Mouse (Mus musculus) forebrain, embryonic 12.5 days (tissue): ENCODE data around the gene Txndc8. TPM values are rescaled to one million over a fixed set of nuclear protein-coding genes. Genes with fewer than 3 reads are reported as not detected.

ENCODE experiments used
- ATAC-seq: fragments of 200-750 bp; cut with Nextera tagmentation; 2 replicates; pipeline ENCODE4 v1.8.0; 2017; ENCODE audit warnings: moderate TSS enrichment; ENCODE audit not compliant: low FRiP score
- H3K27ac ChIP-seq: fragments of 300-500 bp; sonication (generic); 2 replicates; pipeline ENCODE4 v1.5.1; 2016; ENCODE audit warnings: mild to moderate bottlenecking
- H3K27me3 ChIP-seq: fragments of 300-500 bp; sonication (generic); 2 replicates; pipeline ENCODE4 v1.6.1; 2016; ENCODE audit warnings: mild to moderate bottlenecking
- H3K36me3 ChIP-seq: fragments of 300-500 bp; sonication (generic); replicated peaks from 2 replicates; pipeline ENCODE4 v1.6.1; 2016; ENCODE audit warnings: mild to moderate bottlenecking
- H3K4me1 ChIP-seq: fragments of 300-500 bp; sonication (generic); 2 replicates; pipeline ENCODE4 v1.6.1; 2016
- H3K4me2 ChIP-seq: fragments of 300-500 bp; sonication (generic); 2 replicates; pipeline ENCODE4 v1.6.1; 2016; ENCODE audit warnings: mild to moderate bottlenecking, moderate library complexity
- H3K4me3 ChIP-seq: fragments of 300-500 bp; sonication (generic); replicated peaks from 2 replicates; pipeline ENCODE4 v1.5.1; 2016; ENCODE audit warnings: mild to moderate bottlenecking
- H3K9ac ChIP-seq: fragments of 300-500 bp; sonication (generic); 2 replicates; pipeline ENCODE4 v1.6.1; 2016; ENCODE audit warnings: mild to moderate bottlenecking
- H3K9me3 ChIP-seq: fragments of 300-500 bp; sonication (generic); 2 replicates; pipeline ENCODE4 v1.6.1; 2016
- WGBS: fragments of 180-500 bp; shearing (Covaris S2); methylation state at CpG from one replicate; pipeline ENCODE4 v1.1.7; 2016; 5-methylcytosine and 5-hydroxymethylcytosine counted together
- polyA plus RNA-seq: library from polyadenylated mRNA; unstranded; fragments of >200 nt; fragmentation: Nextera tagmentation; extraction: Ambion mirVana; gene quantifications from 2 replicates; pipeline ENCODE4 v1.2.1, GENCODE M21; 2016

Gene Txndc8
- not detected in 2 replicates for polyA plus RNA-seq

- ATAC-seq: no peak
- Histone ChIP-seq H3K9ac (no peak within 1 kb of the TSS), H3K36me3 (no peaks in the 10 kb centered on the region), H3K4me1 (no peaks in the 10 kb centered on the region), H3K27ac (no peak within 1 kb of the TSS), H3K4me2 (no peak within 1 kb of the TSS), H3K4me3 (no peak within 1 kb of the TSS), H3K27me3 (no peaks in the 10 kb centered on the region), H3K9me3 (no peaks in the 10 kb centered on the region)
- 90% methylated on average over 5 of the region's 5 CpGs for WGBS
Measured at GRCm38 (mm10) chr4:58009024-58009423, at the start of gene Txndc8. TSS of gene Txndc8 (minus strand) at chr4:58009124.

- no peak for ATAC-seq
- H3K27me3 ChIP-seq: no peaks in the 10 kb centered on the region
- no peak overlapping the region for H3K27ac ChIP-seq
- no peaks in the 10 kb centered on the region for H3K36me3 ChIP-seq
- H3K9ac ChIP-seq: no peak overlapping the region
- H3K4me3 ChIP-seq: no peak overlapping the region
- no peaks in the 10 kb centered on the region for H3K9me3 ChIP-seq
- H3K4me1 ChIP-seq: no peaks in the 10 kb centered on the region
- no peak overlapping the region for H3K4me2 ChIP-seq
Measured at GRCm38 (mm10) chr4:58055653-58056052, 46.7 kb upstream of the Txndc8 start.

- Histone ChIP-seq H3K4me2 (no peak overlapping the region), H3K4me3 (no peak overlapping the region), H3K27ac (no peak overlapping the region), H3K9me3 (no peaks in the 10 kb centered on the region), H3K4me1 (no peaks in the 10 kb centered on the region), H3K9ac (no peak overlapping the region), H3K36me3 (no peaks in the 10 kb centered on the region), H3K27me3 (no peaks in the 10 kb centered on the region)
- 73% methylated on average over 5 of the region's 5 CpGs for WGBS
- no peak for ATAC-seq
Measured at GRCm38 (mm10) chr4:58054441-58054840, 45.5 kb upstream of the Txndc8 start.

GRCm38 (mm10) chr4:58050746-58051145 is 41.8 kb upstream of the Txndc8 start:
- Histone ChIP-seq H3K9ac (no peak overlapping the region), H3K4me1 (no peaks in the 10 kb centered on the region), H3K4me2 (no peak overlapping the region), H3K36me3 (no peaks in the 10 kb centered on the region), H3K27ac (no peak overlapping the region), H3K27me3 (no peaks in the 10 kb centered on the region), H3K4me3 (no peak overlapping the region), H3K9me3 (no peaks in the 10 kb centered on the region)
- whole genome bisulfite sequencing: 75% methylated on average over 8 of the region's 8 CpGs
- no peak for ATAC-seq

- 83% methylated on average over 8 of the region's 8 CpGs for WGBS
Measured at GRCm38 (mm10) chr4:58050276-58050675, 41.4 kb upstream of the Txndc8 start.

GRCm38 (mm10) chr4:58044833-58045232 is 35.9 kb upstream of the Txndc8 start:
- Histone ChIP-seq H3K9me3 (no peaks in the 10 kb centered on the region), H3K4me3 (no peak overlapping the region), H3K36me3 (no peaks in the 10 kb centered on the region), H3K27me3 (no peaks in the 10 kb centered on the region), H3K9ac (no peak overlapping the region), H3K4me2 (no peak overlapping the region), H3K27ac (no peak overlapping the region), H3K4me1 (no peaks in the 10 kb centered on the region)
- WGBS: 91% methylated on average over 6 of the region's 6 CpGs
- no peak for ATAC-seq

More at GRCm38 (mm10) chr4:58050276-58050675, 41.4 kb upstream of the Txndc8 start:
- H3K4me3 ChIP-seq: no peak overlapping the region
- H3K4me1 ChIP-seq: no peaks in the 10 kb centered on the region
- no peaks in the 10 kb centered on the region for H3K9me3 ChIP-seq
- no peaks in the 10 kb centered on the region for H3K27me3 ChIP-seq
- H3K27ac ChIP-seq: no peak overlapping the region
- H3K36me3 ChIP-seq: no peaks in the 10 kb centered on the region
- no peak for ATAC-seq
- no peak overlapping the region for H3K4me2 ChIP-seq
- H3K9ac ChIP-seq: no peak overlapping the region

GRCm38 (mm10) chr4:58044356-58044755 is 35.4 kb upstream of the Txndc8 start:
- H3K4me1 ChIP-seq: no peaks in the 10 kb centered on the region
- ATAC-seq: no peak
- 97% methylated on average over 3 of the region's 3 CpGs for WGBS

GRCm38 (mm10) chr4:58040093-58040492 is 31.2 kb upstream of the Txndc8 start:
- no peak for ATAC-seq
- H3K27ac ChIP-seq: no peak overlapping the region

More at GRCm38 (mm10) chr4:58044356-58044755, 35.4 kb upstream of the Txndc8 start:
- no peak overlapping the region for H3K9ac ChIP-seq
- H3K9me3 ChIP-seq: no peaks in the 10 kb centered on the region
- H3K27ac ChIP-seq: no peak overlapping the region
- no peak overlapping the region for H3K4me2 ChIP-seq
- H3K4me3 ChIP-seq: no peak overlapping the region
- H3K27me3 ChIP-seq: no peaks in the 10 kb centered on the region
- H3K36me3 ChIP-seq: no peaks in the 10 kb centered on the region

GRCm38 (mm10) chr4:58037096-58037705 is 28.3 kb upstream of the Txndc8 start:
- H3K4me1 ChIP-seq: no peaks in the 10 kb centered on the region
- no peaks in the 10 kb centered on the region for H3K36me3 ChIP-seq
- ATAC-seq: no peak
- 91% methylated on average over 6 of the region's 6 CpGs for WGBS
- no peak overlapping the region for H3K27ac ChIP-seq
- no peaks in the 10 kb centered on the region for H3K9me3 ChIP-seq
- no peak overlapping the region for H3K4me2 ChIP-seq
- H3K27me3 ChIP-seq: no peaks in the 10 kb centered on the region
- no peak overlapping the region for H3K4me3 ChIP-seq
- no peak overlapping the region for H3K9ac ChIP-seq

More at GRCm38 (mm10) chr4:58040093-58040492, 31.2 kb upstream of the Txndc8 start:
- H3K4me3 ChIP-seq: no peak overlapping the region
- no peaks in the 10 kb centered on the region for H3K9me3 ChIP-seq
- no peak overlapping the region for H3K9ac ChIP-seq
- WGBS: 87% methylated on average over 2 of the region's 2 CpGs
- H3K4me1 ChIP-seq: no peaks in the 10 kb centered on the region
- H3K4me2 ChIP-seq: no peak overlapping the region
- no peaks in the 10 kb centered on the region for H3K27me3 ChIP-seq
- H3K36me3 ChIP-seq: no peaks in the 10 kb centered on the region

- Histone ChIP-seq H3K4me3 (no peak overlapping the region), H3K4me2 (peak overlapping the region; percentile 21)
- no peak for ATAC-seq
Measured at GRCm38 (mm10) chr4:58034663-58035062, 25.7 kb upstream of the Txndc8 start.

GRCm38 (mm10) chr4:58032714-58033113 is 23.8 kb upstream of the Txndc8 start:
- Histone ChIP-seq H3K27ac (no peak overlapping the region), H3K36me3 (no peaks in the 10 kb centered on the region), H3K4me3 (no peak overlapping the region), H3K9ac (no peak overlapping the region), H3K9me3 (peaks cover 6% of the 10 kb centered on the region; the same call in 1 of the 2 replicates), H3K4me1 (no peaks in the 10 kb centered on the region), H3K4me2 (no peak overlapping the region), H3K27me3 (no peaks in the 10 kb centered on the region)
- WGBS: 82% methylated on average over 1 of the region's 1 CpGs
- ATAC-seq: no peak

More at GRCm38 (mm10) chr4:58034663-58035062, 25.7 kb upstream of the Txndc8 start:
- Histone ChIP-seq H3K4me1 (no peaks in the 10 kb centered on the region), H3K9ac (no peak overlapping the region), H3K27ac (no peak overlapping the region), H3K27me3 (no peaks in the 10 kb centered on the region), H3K36me3 (no peaks in the 10 kb centered on the region), H3K9me3 (peaks cover 6% of the 10 kb centered on the region; the same call in 1 of the 2 replicates)
- 55% methylated on average over 13 of the region's 13 CpGs for WGBS

- no peak overlapping the region for H3K9ac ChIP-seq
- no peak overlapping the region for H3K4me3 ChIP-seq
- H3K4me2 ChIP-seq: no peak overlapping the region
- no peaks in the 10 kb centered on the region for H3K9me3 ChIP-seq
- ATAC-seq: no peak
- no peak overlapping the region for H3K27ac ChIP-seq
- no peaks in the 10 kb centered on the region for H3K36me3 ChIP-seq
- WGBS: 58% methylated on average over 3 of the region's 3 CpGs
- no peaks in the 10 kb centered on the region for H3K27me3 ChIP-seq
- H3K4me1 ChIP-seq: no peaks in the 10 kb centered on the region
Measured at GRCm38 (mm10) chr4:58003501-58003900, 5.4 kb downstream of the Txndc8 start.

GRCm38 (mm10) chr4:57991425-57991824 is 17.5 kb downstream of the Txndc8 start:
- Histone ChIP-seq H3K27me3 (no peaks in the 10 kb centered on the region), H3K4me3 (no peak overlapping the region), H3K4me2 (no peak overlapping the region), H3K27ac (no peak overlapping the region), H3K4me1 (no peaks in the 10 kb centered on the region), H3K9ac (no peak overlapping the region), H3K9me3 (no peaks in the 10 kb centered on the region), H3K36me3 (no peaks in the 10 kb centered on the region)
- no peak for ATAC-seq
- WGBS: 100% methylated on average over 1 of the region's 1 CpGs
